Mouse (Mus musculus) liver, embryonic 13.5 days (tissue): ENCODE measurements around the gene Arrdc2. TPM values are rescaled to one million over a fixed set of nuclear protein-coding genes. Genes with fewer than 3 reads are reported as not detected.

ENCODE experiments used
- ATAC-seq: fragments of 200-750 bp; cut with Nextera tagmentation; 2 replicates; pipeline ENCODE4 v1.8.0; 2017; ENCODE audit warnings: low read depth, mild to moderate bottlenecking, moderate number of reproducible peaks, moderate library complexity
- DNase-seq: peaks from one replicate; pipeline ENCODE4 v3.0.0; 2022
- H3K27ac ChIP-seq: fragments of 300-500 bp; sonication (generic); 2 replicates; pipeline ENCODE4 v1.5.1; 2015; ENCODE audit warnings: moderate library complexity, mild to moderate bottlenecking, inconsistent platforms
- H3K27me3 ChIP-seq: fragments of 300-500 bp; sonication (generic); 2 replicates; pipeline ENCODE4 v1.6.1; 2015; ENCODE audit warnings: mild to moderate bottlenecking, inconsistent platforms
- H3K36me3 ChIP-seq: fragments of 300-500 bp; sonication (generic); 2 replicates; pipeline ENCODE4 v1.6.1; 2015; ENCODE audit warnings: mild to moderate bottlenecking, inconsistent platforms
- H3K4me1 ChIP-seq: fragments of 300-500 bp; sonication (generic); replicated peaks from 2 replicates; pipeline ENCODE4 v1.6.1; 2015; ENCODE audit warnings: inconsistent platforms
- H3K4me2 ChIP-seq: fragments of 300-500 bp; sonication (generic); 2 replicates; pipeline ENCODE4 v1.6.1; 2015; ENCODE audit warnings: inconsistent platforms, mild to moderate bottlenecking, moderate library complexity
- H3K4me3 ChIP-seq: fragments of 300-500 bp; sonication (generic); replicated peaks from 2 replicates; pipeline ENCODE4 v1.5.1; 2015; ENCODE audit warnings: mild to moderate bottlenecking, inconsistent platforms
- H3K9ac ChIP-seq: fragments of 300-500 bp; sonication (generic); 2 replicates; pipeline ENCODE4 v1.6.1; 2015; ENCODE audit warnings: mild to moderate bottlenecking, inconsistent platforms
- H3K9me3 ChIP-seq: fragments of 300-500 bp; sonication (generic); replicated peaks from 2 replicates; pipeline ENCODE4 v1.6.1; 2016; ENCODE audit warnings: inconsistent platforms
- WGBS: fragments of 180-500 bp; shearing (Covaris S2); methylation state at CpG from one replicate; pipeline ENCODE4 v1.1.7; 2015; ENCODE audit not compliant: insufficient replicate concordance; 5-methylcytosine and 5-hydroxymethylcytosine counted together
- polyA plus RNA-seq: library from polyadenylated mRNA; unstranded; fragments of >200 nt; fragmentation: Nextera tagmentation; extraction: Ambion mirVana; gene quantifications from 2 replicates; pipeline ENCODE4 v1.2.1, GENCODE M21; 2015

Gene Arrdc2
- polyA plus RNA-seq: 11.7 and 12.6 TPM in 2 replicates

GRCm38 (mm10) chr8:70839408-70840351, at the start of gene Arrdc2:
TSS of gene Arrdc2 (minus strand) at chr8:70839720.
- DNase-seq: peak; percentile 100
- Histone ChIP-seq H3K9ac (peak within 1 kb of the TSS; percentile 95), H3K36me3 (peaks cover 28% of the 10 kb centered on the region), H3K4me1 (peaks cover 86% of the 10 kb centered on the region), H3K27ac (peak within 1 kb of the TSS; percentile 99), H3K27me3 (no peaks in the 10 kb centered on the region), H3K9me3 (no peaks in the 10 kb centered on the region), H3K4me2 (peak within 1 kb of the TSS; percentile 92), H3K4me3 (peak within 1 kb of the TSS; percentile 89)
- 1% methylated on average over 55 of the region's 55 CpGs for WGBS
- ATAC-seq: peak; percentile 86

GRCm38 (mm10) chr8:70887669-70888068, 48.1 kb upstream of the Arrdc2 start:
- Histone ChIP-seq H3K9ac (no peak overlapping the region), H3K27me3 (peaks cover 75% of the 10 kb centered on the region), H3K4me2 (peak overlapping the region; percentile 19; the same call in 1 of the 2 replicates), H3K36me3 (no peaks in the 10 kb centered on the region), H3K27ac (no peak overlapping the region), H3K4me1 (peaks cover 38% of the 10 kb centered on the region), H3K9me3 (no peaks in the 10 kb centered on the region), H3K4me3 (no peak overlapping the region)
- DNase-seq (peak; percentile 75), ATAC-seq (peak; percentile 64)
- WGBS: 8% methylated on average over 18 of the region's 18 CpGs

GRCm38 (mm10) chr8:70885612-70886011, 46.1 kb upstream of the Arrdc2 start:
- DNase-seq (no peak), ATAC-seq (no peak)
- Histone ChIP-seq H3K36me3 (no peaks in the 10 kb centered on the region), H3K27ac (no peak overlapping the region), H3K27me3 (peaks cover 59% of the 10 kb centered on the region), H3K9me3 (no peaks in the 10 kb centered on the region), H3K4me2 (no peak overlapping the region), H3K4me1 (peaks cover 21% of the 10 kb centered on the region), H3K9ac (no peak overlapping the region), H3K4me3 (no peak overlapping the region)
- 16% methylated on average over 12 of the region's 12 CpGs for WGBS

- Histone ChIP-seq H3K27ac (no peak overlapping the region), H3K4me3 (no peak overlapping the region), H3K9ac (no peak overlapping the region), H3K27me3 (peaks cover 59% of the 10 kb centered on the region), H3K9me3 (no peaks in the 10 kb centered on the region), H3K4me1 (peaks cover 21% of the 10 kb centered on the region), H3K36me3 (no peaks in the 10 kb centered on the region), H3K4me2 (no peak overlapping the region)
- WGBS: 59% methylated on average over 10 of the region's 10 CpGs
- ATAC-seq (no peak), DNase-seq (no peak)
Observed at GRCm38 (mm10) chr8:70884683-70885082, 45.2 kb upstream of the Arrdc2 start.

DNA sequence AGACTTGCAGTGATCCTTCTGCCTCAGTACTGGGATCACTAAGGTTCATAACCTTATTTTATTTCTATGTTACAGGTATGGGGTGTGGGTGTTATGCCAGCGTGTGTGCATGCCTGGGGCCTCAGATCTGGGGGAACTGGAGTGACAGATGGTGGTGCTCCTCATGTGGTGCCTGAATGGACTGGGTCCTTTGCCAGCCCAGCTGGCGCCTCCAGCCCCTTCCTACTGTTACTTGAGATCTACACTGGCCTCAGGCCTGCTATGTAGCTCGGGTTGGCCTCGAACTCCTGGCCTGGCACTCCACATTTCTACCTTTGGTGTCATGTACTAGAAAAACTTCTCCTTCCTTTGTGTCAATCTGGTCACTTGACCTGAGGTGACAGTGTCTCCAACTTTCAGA, 44.7 kb upstream of the Arrdc2 start:
- no peaks in the 10 kb centered on the region for H3K9me3 ChIP-seq
- WGBS: 69% methylated on average over 4 of the region's 4 CpGs
- H3K4me2 ChIP-seq: no peak overlapping the region
- DNase-seq: no peak
- no peak for ATAC-seq
- H3K27me3 ChIP-seq: peaks cover 59% of the 10 kb centered on the region
- no peak overlapping the region for H3K27ac ChIP-seq
- no peaks in the 10 kb centered on the region for H3K36me3 ChIP-seq
- peaks cover 21% of the 10 kb centered on the region for H3K4me1 ChIP-seq
- no peak overlapping the region for H3K9ac ChIP-seq
- no peak overlapping the region for H3K4me3 ChIP-seq

DNA sequence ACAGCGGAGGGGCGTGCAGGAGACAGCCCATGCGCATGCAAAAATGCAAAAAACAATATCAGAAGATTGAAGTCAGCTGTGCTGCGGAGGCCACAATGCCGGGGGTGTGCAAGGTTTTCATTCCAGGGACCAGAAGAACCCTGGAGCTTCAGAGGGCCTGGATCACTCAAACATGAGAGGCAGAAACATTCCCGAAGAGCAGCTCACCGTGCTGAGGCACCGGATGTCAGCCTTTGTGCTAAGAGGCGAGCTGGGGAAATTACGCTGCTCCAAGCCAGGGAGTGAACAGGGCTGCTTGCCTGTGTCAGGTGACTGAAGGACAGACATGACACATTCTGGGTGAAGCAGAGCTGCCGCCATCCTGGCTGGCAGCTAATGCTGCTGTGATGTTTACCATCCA, 41.0 kb upstream of the Arrdc2 start:
- no peak overlapping the region for H3K27ac ChIP-seq
- no peak overlapping the region for H3K4me2 ChIP-seq
- peaks cover 21% of the 10 kb centered on the region for H3K4me1 ChIP-seq
- peaks cover 29% of the 10 kb centered on the region for H3K27me3 ChIP-seq
- H3K9me3 ChIP-seq: no peaks in the 10 kb centered on the region
- H3K9ac ChIP-seq: no peak overlapping the region
- WGBS: 29% methylated on average over 11 of the region's 11 CpGs
- H3K4me3 ChIP-seq: no peak overlapping the region
- DNase-seq (no peak), ATAC-seq (no peak)
- H3K36me3 ChIP-seq: no peaks in the 10 kb centered on the region

- DNase-seq (no peak), ATAC-seq (no peak)
- 13% methylated on average over 4 of the region's 4 CpGs for WGBS
- Histone ChIP-seq H3K4me1 (peaks cover 18% of the 10 kb centered on the region), H3K27me3 (peaks cover 25% of the 10 kb centered on the region), H3K9ac (no peak overlapping the region), H3K27ac (no peak overlapping the region), H3K4me3 (no peak overlapping the region), H3K36me3 (no peaks in the 10 kb centered on the region), H3K9me3 (no peaks in the 10 kb centered on the region), H3K4me2 (no peak overlapping the region)
Observed at GRCm38 (mm10) chr8:70880126-70880525, 40.6 kb upstream of the Arrdc2 start.

GRCm38 (mm10) chr8:70879500-70879899, 40.0 kb upstream of the Arrdc2 start:
- WGBS: 56% methylated on average over 4 of the region's 4 CpGs
- no peaks in the 10 kb centered on the region for H3K9me3 ChIP-seq
- H3K27me3 ChIP-seq: peaks cover 20% of the 10 kb centered on the region
- H3K36me3 ChIP-seq: no peaks in the 10 kb centered on the region
- no peak overlapping the region for H3K4me2 ChIP-seq
- H3K27ac ChIP-seq: no peak overlapping the region
- no peak overlapping the region for H3K9ac ChIP-seq
- no peak overlapping the region for H3K4me3 ChIP-seq
- DNase-seq: no peak
- ATAC-seq: no peak
- H3K4me1 ChIP-seq: peaks cover 13% of the 10 kb centered on the region

GRCm38 (mm10) chr8:70878178-70878577, 38.7 kb upstream of the Arrdc2 start:
- H3K4me2 ChIP-seq: no peak overlapping the region
- 40% methylated on average over 2 of the region's 2 CpGs for WGBS
- peaks cover 16% of the 10 kb centered on the region for H3K4me1 ChIP-seq
- no peaks in the 10 kb centered on the region for H3K9me3 ChIP-seq
- ATAC-seq (no peak), DNase-seq (no peak)
- H3K36me3 ChIP-seq: no peaks in the 10 kb centered on the region
- H3K27me3 ChIP-seq: peaks cover 20% of the 10 kb centered on the region
- H3K27ac ChIP-seq: no peak overlapping the region
- no peak overlapping the region for H3K4me3 ChIP-seq
- no peak overlapping the region for H3K9ac ChIP-seq

- no peak for DNase-seq
- peaks cover 30% of the 10 kb centered on the region for H3K4me1 ChIP-seq
- no peak for ATAC-seq
- no peaks in the 10 kb centered on the region for H3K9me3 ChIP-seq
- H3K9ac ChIP-seq: 0 out of 2 replicates have a peak overlapping the region, but pooled peaks have one; percentile 22
- no peak overlapping the region for H3K27ac ChIP-seq
- H3K4me3 ChIP-seq: no peak overlapping the region
- 28% methylated on average over 4 of the region's 4 CpGs for WGBS
- peaks cover 20% of the 10 kb centered on the region for H3K27me3 ChIP-seq
- H3K4me2 ChIP-seq: no peak overlapping the region
- no peaks in the 10 kb centered on the region for H3K36me3 ChIP-seq
Observed at GRCm38 (mm10) chr8:70876382-70876781, 36.9 kb upstream of the Arrdc2 start.

GRCm38 (mm10) chr8:70874441-70874840, 34.9 kb upstream of the Arrdc2 start:
- Histone ChIP-seq H3K4me3 (no peak overlapping the region), H3K4me2 (no peak overlapping the region), H3K4me1 (peaks cover 41% of the 10 kb centered on the region), H3K36me3 (no peaks in the 10 kb centered on the region), H3K27ac (no peak overlapping the region), H3K27me3 (peaks cover 4% of the 10 kb centered on the region), H3K9me3 (no peaks in the 10 kb centered on the region), H3K9ac (no peak overlapping the region)
- DNase-seq: no peak
- WGBS: 85% methylated on average over 13 of the region's 13 CpGs
- no peak for ATAC-seq
